Mouse (Mus musculus) myocyte (in vitro differentiated cells): ENCODE measurements at regions not wholly inside any gene's neighbourhood (a gene's known extent, or its start where the extent isn't known, plus 50 kb on each side); places are given as distances from the start of the nearest gene placed in this dataset.

Experiments
- H3K27me3 ChIP-seq: one replicate; pipeline ENCODE4 v1.6.1; 2011; ENCODE audit not compliant: control insufficient read depth, insufficient read depth, insufficient read length
- H3K36me3 ChIP-seq: one replicate; pipeline ENCODE4 v1.6.1; 2011; ENCODE audit not compliant: control insufficient read depth, insufficient read depth
- H3K4me2 ChIP-seq: one replicate; pipeline ENCODE4 v1.6.1; 2011; ENCODE audit warnings: low read depth, control low read depth
- H3K4me3 ChIP-seq: one replicate; pipeline ENCODE4 v1.5.1; 2011; ENCODE audit warnings: mild to moderate bottlenecking, control low read depth, moderate library complexity
- H3K79me2 ChIP-seq: one replicate; pipeline ENCODE4 v1.6.1; 2011; ENCODE audit not compliant: control insufficient read depth, insufficient read depth
- H3ac ChIP-seq: one replicate; pipeline ENCODE4 v1.6.1; 2011; ENCODE audit not compliant: control insufficient read depth, insufficient read length
- CEBPB ChIP-seq: IDR thresholded peaks from 2 replicates; pipeline ENCODE4 v1.6.1; 2011; ENCODE audit warnings: mild to moderate bottlenecking, moderate library complexity; ENCODE audit not compliant: poor library complexity, insufficient read depth, severe bottlenecking
- E2F4 ChIP-seq: IDR thresholded peaks from one replicate; pipeline ENCODE4 v1.6.1; 2011; ENCODE audit warnings: mild to moderate bottlenecking, control low read depth, moderate library complexity; ENCODE audit not compliant: insufficient read depth
- MAX ChIP-seq: IDR thresholded peaks from one replicate; pipeline ENCODE4 v1.6.1; 2011; ENCODE audit warnings: low read depth, mild to moderate bottlenecking, control low read depth
- MYOD1 ChIP-seq, 3 experiments: IDR thresholded peaks; one replicate each; pipeline ENCODE4 v1.6.1; 2011; ENCODE audit warnings: control low read depth in 2 of 3, low read depth in 2 of 3, mild to moderate bottlenecking in 2 of 3, moderate library complexity in 1 of 3; ENCODE audit not compliant: insufficient read length in 2 of 3, control insufficient read depth in 1 of 3
- MYOG ChIP-seq, 3 experiments: IDR thresholded peaks; one replicate each; pipeline ENCODE4 v1.6.1; 2011; ENCODE audit warnings: control low read depth in 2 of 3, low read depth in 2 of 3, mild to moderate bottlenecking in 2 of 3; ENCODE audit not compliant: insufficient read length in 2 of 3, control insufficient read depth in 1 of 3, insufficient read depth in 1 of 3
- POLR2A ChIP-seq: IDR thresholded peaks from one replicate; pipeline ENCODE4 v1.6.1; 2011; ENCODE audit warnings: low read depth, mild to moderate bottlenecking, control low read depth, moderate library complexity; ENCODE audit not compliant: insufficient read length
- POLR2AphosphoS2 ChIP-seq: IDR thresholded peaks from one replicate; pipeline ENCODE4 v1.6.1; 2011; ENCODE audit warnings: low read depth, control low read depth; ENCODE audit not compliant: insufficient read length
- REST ChIP-seq: IDR thresholded peaks from one replicate; pipeline ENCODE4 v1.6.1; 2011; ENCODE audit warnings: mild to moderate bottlenecking, control low read depth, moderate library complexity; ENCODE audit not compliant: insufficient read depth, insufficient read length
- SRF ChIP-seq: IDR thresholded peaks from one replicate; pipeline ENCODE4 v1.6.1; 2011; ENCODE audit warnings: low read depth; ENCODE audit not compliant: control insufficient read depth, insufficient read length
- TCF12 ChIP-seq: IDR thresholded peaks from one replicate; pipeline ENCODE4 v1.6.1; 2011; ENCODE audit warnings: mild to moderate bottlenecking, control low read depth; ENCODE audit not compliant: poor library complexity, insufficient read depth, severe bottlenecking
- TCF3 ChIP-seq: IDR thresholded peaks from one replicate; pipeline ENCODE4 v1.6.1; 2011; ENCODE audit warnings: low read depth, control low read depth; ENCODE audit not compliant: insufficient read length
- USF1 ChIP-seq: IDR thresholded peaks from one replicate; pipeline ENCODE4 v1.6.1; 2011; ENCODE audit warnings: low read depth, mild to moderate bottlenecking, control low read depth, moderate library complexity

GRCm38 (mm10) chr10:97409909-97410308 lies 69.5 kb upstream of the Dcn start:
- Histone ChIP-seq H3ac (no peak overlapping the region), H3K79me2 (no peaks in the 10 kb centered on the region), H3K4me3 (no peak overlapping the region), H3K36me3 (no peaks in the 10 kb centered on the region), H3K27me3 (no peaks in the 10 kb centered on the region), H3K4me2 (no peak overlapping the region)
- TF ChIP-seq TCF12 (no peak), E2F4 (no peak), MYOG (IDR thresholded peaks at IDR 0.05; ENCODE audit: control insufficient read depth in 1 of 3, insufficient read depth in 1 of 3, insufficient read length in 2 of 3, low read depth in 2 of 3) (no peak), MAX (no peak), CEBPB (no peak), MYOD1 (IDR thresholded peaks at IDR 0.05; ENCODE audit: control insufficient read depth in 1 of 3, insufficient read length in 2 of 3, low read depth in 2 of 3) (no peak), USF1 (no peak), POLR2A (no peak)

- Histone ChIP-seq H3ac (no peak overlapping the region), H3K4me2 (no peak overlapping the region), H3K79me2 (no peaks in the 10 kb centered on the region), H3K4me3 (no peak overlapping the region), H3K27me3 (no peaks in the 10 kb centered on the region), H3K36me3 (no peaks in the 10 kb centered on the region)
- TF ChIP-seq POLR2A (no peak), E2F4 (no peak), USF1 (no peak), MAX (no peak), TCF12 (no peak), SRF (no peak), MYOD1 (IDR thresholded peaks at IDR 0.05; ENCODE audit: control insufficient read depth in 1 of 3, insufficient read length in 2 of 3, low read depth in 2 of 3) (no peak), REST (no peak), TCF3 (no peak), MYOG (IDR thresholded peaks at IDR 0.05; ENCODE audit: control insufficient read depth in 1 of 3, insufficient read depth in 1 of 3, insufficient read length in 2 of 3, low read depth in 2 of 3) (no peak), POLR2AphosphoS2 (no peak), CEBPB (no peak)
These were observed 56.8 kb upstream of the Dcn start for GRCm38 (mm10) chr10:97422579-97422978.

GRCm38 (mm10) chr10:97423039-97423700 lies 56.2 kb upstream of the Dcn start:
- Histone ChIP-seq H3K4me2 (no peak overlapping the region), H3K4me3 (no peak overlapping the region), H3K27me3 (no peaks in the 10 kb centered on the region), H3ac (no peak overlapping the region), H3K36me3 (no peaks in the 10 kb centered on the region), H3K79me2 (no peaks in the 10 kb centered on the region)
- TF ChIP-seq CEBPB (no peak), USF1 (no peak), MYOG (IDR thresholded peaks at IDR 0.05; ENCODE audit: control insufficient read depth in 1 of 3, insufficient read depth in 1 of 3, insufficient read length in 2 of 3, low read depth in 2 of 3) (no peak), MYOD1 (IDR thresholded peaks at IDR 0.05; ENCODE audit: control insufficient read depth in 1 of 3, insufficient read length in 2 of 3, low read depth in 2 of 3) (no peak), POLR2AphosphoS2 (no peak), MAX (no peak), REST (no peak), SRF (no peak), TCF3 (no peak), E2F4 (no peak), TCF12 (no peak)
